Mouse (Mus musculus): ENCODE results near the gene Coq6. TPM values are rescaled to one million over a fixed set of nuclear protein-coding genes. Genes with fewer than 3 reads are reported as not detected.

Gene Coq6
- 56.7 and 97.7 TPM in 2 replicates for polyA plus RNA-seq (2012; rRNA removed; ENCODE audit: low replicate concordance)

GRCm38 (mm10) chr12:84361555-84362489, at the start of gene Coq6, which contains the start of gene Fam161b:
Gene Coq6 (plus strand): TSS chr12:84361657.
Gene Fam161b (minus strand): TSS chr12:84361833.

GRCm38 (mm10) chr12:84316721-84317621, 44.5 kb upstream of the Coq6 start, which contains the start of gene Zfp410:
Gene Zfp410 (plus strand): TSS chr12:84316852.

GRCm38 (mm10) chr12:84408819-84409507, 47.5 kb downstream of the Coq6 start, which contains the start of the genes Entpd5 and Bbof1:
Gene Entpd5 (minus strand): TSS chr12:84409029.
Gene Bbof1 (plus strand): TSS chr12:84409071.

GRCm38 (mm10) chr12:84416834-84417604, 55.6 kb downstream of the Coq6 start, which contains the start of gene Rnf113a2:
Gene Rnf113a2 (plus strand): TSS chr12:84417196.

Other genes with a start within 250 kb of the Coq6 start
- 2.0 and 3.9 TPM in 2 replicates for gene Dnal1, start 247.3 kb upstream of the Coq6 start, polyA plus RNA-seq (2012; rRNA removed; ENCODE audit: low replicate concordance)
- gene Pnma1, start 213.2 kb upstream of the Coq6 start, polyA plus RNA-seq (2012; rRNA removed; ENCODE audit: low replicate concordance): 0.14 and 0.23 TPM in 2 replicates
- 16.9 and 31.0 TPM in 2 replicates for gene Elmsan1, start 142.8 kb upstream of the Coq6 start, polyA plus RNA-seq (2012; rRNA removed; ENCODE audit: low replicate concordance)
- gene Ptgr2, start 76.4 kb upstream of the Coq6 start, polyA plus RNA-seq (2012; rRNA removed; ENCODE audit: low replicate concordance): 9.0 and 17.3 TPM in 2 replicates
- 14.3 and 25.5 TPM in 2 replicates for gene Zfp410, start 44.8 kb upstream of the Coq6 start, polyA plus RNA-seq (2012; rRNA removed; ENCODE audit: low replicate concordance)
- 0.73 and 1.6 TPM in 2 replicates for gene Fam161b, start 176 bp downstream of the Coq6 start, polyA plus RNA-seq (2012; rRNA removed; ENCODE audit: low replicate concordance)
- 9.5 and 21.1 TPM in 2 replicates for gene Entpd5, start 47.4 kb downstream of the Coq6 start, polyA plus RNA-seq (2012; rRNA removed; ENCODE audit: low replicate concordance)
- 0.11 and 0.32 TPM in 2 replicates for gene Bbof1, start 47.4 kb downstream of the Coq6 start, polyA plus RNA-seq (2012; rRNA removed; ENCODE audit: low replicate concordance)
- gene Rnf113a2, start 55.5 kb downstream of the Coq6 start, polyA plus RNA-seq (2012; rRNA removed; ENCODE audit: low replicate concordance): 2.7 and 4.5 TPM in 2 replicates
- 47.1 and 147 TPM in 2 replicates for gene Aldh6a1, start 89.3 kb downstream of the Coq6 start, polyA plus RNA-seq (2012; rRNA removed; ENCODE audit: low replicate concordance)
- 10.2 and 27.2 TPM in 2 replicates for gene Lin52, start 89.8 kb downstream of the Coq6 start, polyA plus RNA-seq (2012; rRNA removed; ENCODE audit: low replicate concordance)
- gene Vsx2, start 208.1 kb downstream of the Coq6 start, polyA plus RNA-seq (2012; rRNA removed; ENCODE audit: low replicate concordance): not detected in 2 replicates

All from mammary gland, adult 2 months (tissue).